Mouse (Mus musculus) CH12.LX (cell line): Measurements from ENCODE around the gene Rsph6a. TPM values are rescaled to one million over a fixed set of nuclear protein-coding genes. Genes with fewer than 3 reads are reported as not detected.
A peak's percentile ranks its signal among the peaks of the same experiment; 100 is the strongest.

ENCODE experiments used
- DNase-seq: peaks from one replicate; pipeline ENCODE4 v3.0.0-alpha.2; 2013; ENCODE audit errors: extremely low read depth
- H3K27ac ChIP-seq: 2 replicates; pipeline ENCODE4 v1.5.1; 2012; ENCODE audit warnings: low read depth, mild to moderate bottlenecking, control low read depth, moderate library complexity; ENCODE audit not compliant: insufficient read depth
- H3K27me3 ChIP-seq: replicated peaks from 2 replicates; pipeline ENCODE3; 2012; ENCODE audit warnings: inconsistent platforms
- H3K36me3 ChIP-seq, 2 experiments: replicated peaks in 1 of 2; 2 replicates each; pipeline versions ENCODE3 to v1.6.1; 2012; ENCODE audit warnings: inconsistent platforms in 1 of 2, low read length in 1 of 2, mild to moderate bottlenecking in 1 of 2, mixed read lengths in 1 of 2, moderate library complexity in 1 of 2; ENCODE audit not compliant: control insufficient read depth in 1 of 2, insufficient read depth in 1 of 2
- H3K4me1 ChIP-seq, 2 experiments: 2 replicates each; pipeline ENCODE4 v1.6.1; 2012; ENCODE audit warnings: inconsistent platforms in 1 of 2, moderate library complexity in 1 of 2; ENCODE audit not compliant: insufficient read depth in 2 of 2, control insufficient read depth in 1 of 2
- H3K4me2 ChIP-seq: 2 replicates; pipeline ENCODE4 v1.6.1; 2012; ENCODE audit warnings: low read depth, mild to moderate bottlenecking, control low read depth; ENCODE audit not compliant: poor library complexity, insufficient read depth, severe bottlenecking
- H3K4me3 ChIP-seq, 3 experiments: fragments of 150-350 bp in 1 of 3; sonication (generic) in 1 of 3; replicated peaks in 1 of 3; 2 replicates each; pipeline versions ENCODE3 to v1.5.1; 2011 to 2012; ENCODE audit warnings: low read depth in 2 of 3, low read length in 2 of 3, mild to moderate bottlenecking in 2 of 3, moderate library complexity in 2 of 3, control low read depth in 1 of 3, improper control_type of control experiment in 1 of 3, inconsistent platforms in 1 of 3, mixed read lengths in 1 of 3; ENCODE audit not compliant: poor library complexity in 1 of 3
- H3K79me2 ChIP-seq: replicated peaks from 2 replicates; pipeline ENCODE4 v1.6.1; 2012; ENCODE audit warnings: mild to moderate bottlenecking, moderate library complexity; ENCODE audit not compliant: control insufficient read depth, poor library complexity, insufficient read depth, severe bottlenecking; ENCODE audit errors: extremely low read depth
- H3K9ac ChIP-seq: 2 replicates; pipeline ENCODE4 v1.6.1; 2012; ENCODE audit warnings: low read depth, mild to moderate bottlenecking, control low read depth, moderate library complexity; ENCODE audit not compliant: insufficient read depth
- H3K9me3 ChIP-seq: replicated peaks from 2 replicates; pipeline ENCODE3; 2012; ENCODE audit warnings: low read length, inconsistent platforms, mixed read lengths
- BHLHE40 ChIP-seq: IDR thresholded peaks from 2 replicates; pipeline ENCODE4 v1.6.1; 2011; ENCODE audit warnings: mild to moderate bottlenecking, low read depth, low read length, improper control_type of control experiment
- CHD1 ChIP-seq: IDR thresholded peaks from 2 replicates; pipeline ENCODE4 v1.6.1; 2012; ENCODE audit warnings: low read depth, low read length, improper control_type of control experiment, inconsistent platforms
- CHD2 ChIP-seq: IDR thresholded peaks from 2 replicates; pipeline ENCODE4 v1.6.1; 2011; ENCODE audit warnings: low read length, improper control_type of control experiment
- CTCF ChIP-seq, 2 experiments: IDR thresholded peaks in 1 of 2; conservative IDR thresholded peaks in 1 of 2; 2 replicates each; pipeline ENCODE4 v1.5.1; 2011 to 2012; ENCODE audit warnings: low read depth in 2 of 2, low read length in 2 of 2, improper control_type of control experiment in 1 of 2, inconsistent platforms in 1 of 2, mild to moderate bottlenecking in 1 of 2, moderate library complexity in 1 of 2
- E2F4 ChIP-seq: IDR thresholded peaks from 2 replicates; pipeline ENCODE4 v1.6.1; 2011; ENCODE audit warnings: low read depth, low read length, improper control_type of control experiment; ENCODE audit not compliant: insufficient replicate concordance
- ELF1 ChIP-seq: IDR thresholded peaks from 2 replicates; pipeline ENCODE4 v1.6.1; 2014; ENCODE audit warnings: low read depth, mild to moderate bottlenecking, inconsistent platforms, low read length, improper control_type of control experiment
- EP300 ChIP-seq: IDR thresholded peaks from 2 replicates; pipeline ENCODE4 v1.6.1; 2011; ENCODE audit warnings: low read length, improper control_type of control experiment
- ETS1 ChIP-seq: conservative IDR thresholded peaks from 2 replicates; pipeline ENCODE4 v1.6.1; 2012; ENCODE audit warnings: low read depth, mild to moderate bottlenecking, inconsistent platforms, low read length, improper control_type of control experiment, moderate library complexity
- GABPA ChIP-seq: IDR thresholded peaks from 2 replicates; pipeline ENCODE4 v1.6.1; 2012; ENCODE audit warnings: low read depth, low read length, improper control_type of control experiment, inconsistent platforms; ENCODE audit not compliant: insufficient replicate concordance
- HCFC1 ChIP-seq: IDR thresholded peaks from 2 replicates; pipeline ENCODE4 v1.6.1; 2012; ENCODE audit warnings: low read depth, mild to moderate bottlenecking, inconsistent platforms, low read length, improper control_type of control experiment
- IRF4 ChIP-seq: IDR thresholded peaks from 2 replicates; pipeline ENCODE4 v1.6.1; 2014; ENCODE audit warnings: low read depth, mild to moderate bottlenecking, inconsistent platforms, low read length, improper control_type of control experiment
- JUN ChIP-seq: IDR thresholded peaks from 2 replicates; pipeline ENCODE4 v1.6.1; 2011; ENCODE audit warnings: low read depth, mild to moderate bottlenecking, low read length, improper control_type of control experiment, moderate library complexity; ENCODE audit not compliant: insufficient read depth
- JUND ChIP-seq: conservative IDR thresholded peaks from 2 replicates; pipeline ENCODE4 v1.6.1; 2011; ENCODE audit warnings: low read depth, low read length, improper control_type of control experiment
- KAT2A ChIP-seq: IDR thresholded peaks from 2 replicates; pipeline ENCODE4 v1.6.1; 2012; ENCODE audit warnings: low read length, improper control_type of control experiment, inconsistent platforms; ENCODE audit not compliant: insufficient replicate concordance
- MAFK ChIP-seq: IDR thresholded peaks from 2 replicates; pipeline ENCODE4 v1.6.1; 2011; ENCODE audit warnings: low read length, improper control_type of control experiment; ENCODE audit not compliant: insufficient replicate concordance
- MAX ChIP-seq: IDR thresholded peaks from 2 replicates; pipeline ENCODE4 v1.6.1; 2011; ENCODE audit warnings: low read length, improper control_type of control experiment
- MAZ ChIP-seq: IDR thresholded peaks from 2 replicates; pipeline ENCODE4 v1.6.1; 2012; ENCODE audit warnings: low read depth, mild to moderate bottlenecking, inconsistent platforms, low read length, improper control_type of control experiment, moderate library complexity
- MEF2A ChIP-seq: IDR thresholded peaks from 2 replicates; pipeline ENCODE4 v1.6.1; 2014; ENCODE audit warnings: low read depth, mild to moderate bottlenecking, inconsistent platforms, low read length, improper control_type of control experiment, borderline replicate concordance
- MXI1 ChIP-seq: IDR thresholded peaks from 2 replicates; pipeline ENCODE4 v1.6.1; 2011; ENCODE audit warnings: mild to moderate bottlenecking, low read depth, low read length, improper control_type of control experiment
- MYC ChIP-seq: IDR thresholded peaks from 2 replicates; pipeline ENCODE4 v1.6.1; 2011; ENCODE audit warnings: low read depth, mild to moderate bottlenecking, improper control_type of control experiment, low read length
- NELFE ChIP-seq: IDR thresholded peaks from 2 replicates; pipeline ENCODE4 v1.6.1; 2011; ENCODE audit warnings: low read depth, low read length, improper control_type of control experiment
- NRF1 ChIP-seq: IDR thresholded peaks from 2 replicates; pipeline ENCODE4 v1.6.1; 2014; ENCODE audit warnings: low read depth, mild to moderate bottlenecking, inconsistent platforms, low read length, improper control_type of control experiment, moderate library complexity
- PAX5 ChIP-seq: IDR thresholded peaks from 2 replicates; pipeline ENCODE4 v1.6.1; 2012; ENCODE audit warnings: low read length, inconsistent platforms, mixed read lengths
- POLR2A ChIP-seq: IDR thresholded peaks from 2 replicates; pipeline ENCODE4 v1.6.1; 2011; ENCODE audit warnings: low read depth, mild to moderate bottlenecking, improper control_type of control experiment, low read length
- POLR2AphosphoS2 ChIP-seq: IDR thresholded peaks from 2 replicates; pipeline ENCODE4 v1.6.1; 2011; ENCODE audit warnings: low read depth, low read length, improper control_type of control experiment
- RAD21 ChIP-seq: IDR thresholded peaks from 2 replicates; pipeline ENCODE4 v1.6.1; 2011; ENCODE audit warnings: low read depth, mild to moderate bottlenecking, low read length, improper control_type of control experiment, moderate library complexity
- RCOR1 ChIP-seq: conservative IDR thresholded peaks from 2 replicates; pipeline ENCODE4 v1.6.1; 2012; ENCODE audit warnings: low read depth, mild to moderate bottlenecking, inconsistent platforms, low read length, improper control_type of control experiment
- SIN3A ChIP-seq: IDR thresholded peaks from 2 replicates; pipeline ENCODE4 v1.6.1; 2012; ENCODE audit warnings: low read length, improper control_type of control experiment, inconsistent platforms
- SMC3 ChIP-seq: IDR thresholded peaks from 2 replicates; pipeline ENCODE4 v1.6.1; 2011; ENCODE audit warnings: low read depth, low read length, improper control_type of control experiment
- TBP ChIP-seq: conservative IDR thresholded peaks from 2 replicates; pipeline ENCODE4 v1.6.1; 2011; ENCODE audit warnings: low read depth, low read length, improper control_type of control experiment
- TCF12 ChIP-seq: IDR thresholded peaks from 2 replicates; pipeline ENCODE4 v1.6.1; 2014; ENCODE audit warnings: low read depth, mild to moderate bottlenecking, inconsistent platforms, low read length, improper control_type of control experiment
- UBTF ChIP-seq: IDR thresholded peaks from 2 replicates; pipeline ENCODE4 v1.6.1; 2012; ENCODE audit warnings: low read depth, mild to moderate bottlenecking, inconsistent platforms, low read length, improper control_type of control experiment, moderate library complexity
- USF1 ChIP-seq: IDR thresholded peaks from 2 replicates; pipeline ENCODE4 v1.6.1; 2014; ENCODE audit warnings: low read depth, mild to moderate bottlenecking, inconsistent platforms, low read length, improper control_type of control experiment
- USF2 ChIP-seq: conservative IDR thresholded peaks from 2 replicates; pipeline ENCODE4 v1.6.1; 2011; ENCODE audit warnings: low read depth, low read length, improper control_type of control experiment
- ZC3H11A ChIP-seq: IDR thresholded peaks from 2 replicates; pipeline ENCODE4 v1.6.1; 2012; ENCODE audit warnings: low read depth, mild to moderate bottlenecking, inconsistent platforms, low read length, improper control_type of control experiment
- ZKSCAN1 ChIP-seq: IDR thresholded peaks from 2 replicates; pipeline ENCODE4 v1.6.1; 2012; ENCODE audit warnings: low read depth, inconsistent platforms, low read length, improper control_type of control experiment, borderline replicate concordance
- ZMIZ1 ChIP-seq: IDR thresholded peaks from 2 replicates; pipeline ENCODE4 v1.6.1; 2012; ENCODE audit warnings: low read depth, mild to moderate bottlenecking, inconsistent platforms, low read length, improper control_type of control experiment
- ZNF384 ChIP-seq: IDR thresholded peaks from 2 replicates; pipeline ENCODE4 v1.6.1; 2012; ENCODE audit warnings: low read depth, low read length, improper control_type of control experiment, inconsistent platforms
- dilution Hi-C: fragments of 300-500 bp; cut with MboI; formaldehyde crosslinking; loops from 2 replicates; pipeline ENCODE4 v1.14.3; 2020; ENCODE audit warnings: low sequenced_read_pairs; ENCODE audit not compliant: extremely low pct_unique_long_range_greater_than_20kb, extremely low pct_ligation_motif_present
- in situ Hi-C: fragments of 300-500 bp; cut with MboI; formaldehyde crosslinking; loops from 3 replicates; pipeline ENCODE4 v1.14.3; 2019; ENCODE audit warnings: low sequenced_read_pairs, low pct_ligation_motif_present, low pct_unique_long_range_greater_than_20kb, mixed read lengths
- polyA plus RNA-seq: library from polyadenylated mRNA; unstranded; fragments of >175 nt; gene quantifications from 2 replicates; pipeline ENCODE4 v1.2.1, GENCODE M21; 2012; ENCODE audit warnings: low read depth; ENCODE audit not compliant: insufficient read length
- total RNA-seq, 2 experiments: library from RNA; depleted of rRNA; stranded (reverse); fragments of 300-350 nt in 1 of 2; fragments of >200 nt in 1 of 2; gene quantifications; 2 replicates each; pipeline ENCODE4 v1.2.3; 2012 to 2014

Rsph6a gene
- total and polyA plus RNA-seq, 3 experiments = 0.25 TPM; not detected in 2

DNA sequence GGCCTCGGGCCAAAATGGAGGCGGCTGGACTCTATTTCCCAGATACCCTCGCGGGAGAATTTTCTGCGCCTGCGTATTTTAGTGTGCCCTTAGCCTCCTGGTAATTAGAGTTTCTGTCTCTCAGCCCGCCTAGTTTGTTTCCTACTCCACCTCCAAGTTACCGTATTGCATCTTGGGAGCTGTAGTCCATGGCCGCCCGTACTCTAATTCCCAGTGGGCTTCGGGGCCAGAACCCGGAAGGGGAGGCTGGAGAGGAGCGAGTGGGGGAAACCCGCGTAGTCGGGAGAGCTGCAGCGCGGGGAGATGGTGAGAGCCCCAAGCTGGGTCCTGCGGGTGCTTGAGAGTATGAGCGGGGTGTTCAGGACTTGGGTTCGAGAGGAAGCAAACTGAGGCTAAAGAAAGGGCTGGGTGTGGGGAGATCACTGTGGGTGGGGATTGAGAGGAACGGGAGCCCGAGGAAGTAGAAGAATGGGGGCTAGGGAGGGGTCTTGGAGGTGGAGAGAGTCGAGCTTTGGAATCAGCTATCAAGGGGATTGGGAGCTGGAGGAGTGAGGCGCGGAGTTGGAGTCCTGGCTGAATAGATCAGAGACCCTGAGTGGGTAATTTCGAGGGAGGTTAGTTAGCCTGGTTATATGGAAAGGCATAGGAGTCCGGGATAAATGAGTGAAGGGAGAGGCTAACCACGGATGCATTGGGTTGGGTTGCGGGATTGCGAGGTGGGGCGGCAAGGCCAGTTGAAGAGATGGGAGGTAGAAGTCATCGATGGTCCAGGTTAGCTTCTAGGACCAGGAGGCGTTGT, 65.3 kb downstream of the Rsph6a start, which contains the start of gene Fbxo46:
Gene Fbxo46, plus strand, starts transcription at position 229 of the 799 bp plus-strand sequence.
- H3K27me3 ChIP-seq = no peaks in the 10 kb centered on the region
- in situ Hi-C loops = no loop called here
- H3K4me2 ChIP-seq = peak within 1 kb of the TSS; percentile 48
- peaks cover 9 to 16% of the 10 kb centered on the region in 2 experiments; a peak in 3 of 4 replicates for H3K4me1 ChIP-seq
- H3K36me3 ChIP-seq = peaks cover 0 to 12% of the 10 kb centered on the region in 2 experiments
- peak; percentile 90 for TF ChIP-seq ZMIZ1
- TF ChIP-seq EP300 = no peak
- TF ChIP-seq ZNF384 = no peak
- no peak for TF ChIP-seq USF1
- peak; percentile 97 for TF ChIP-seq KAT2A
- TF ChIP-seq POLR2AphosphoS2 = peak; percentile 66; the same call in 1 of the 2 replicates
- no peak for TF ChIP-seq SMC3
- no peak for TF ChIP-seq CHD1
- peak; percentile 100 for TF ChIP-seq ELF1
- TF ChIP-seq TBP = no peak
- TF ChIP-seq IRF4 = peak; percentile 39; the same call in 1 of the 2 replicates
- no peak for TF ChIP-seq UBTF
- peak; percentile 85 for TF ChIP-seq NRF1
- peak; percentile 87 for TF ChIP-seq TCF12
- TF ChIP-seq MAFK = no peak
- TF ChIP-seq MXI1 = peak; percentile 70; the same call in 1 of the 2 replicates
- no peak for TF ChIP-seq BHLHE40
- TF ChIP-seq E2F4 = no peak
- no peak for TF ChIP-seq RCOR1
- no peak for TF ChIP-seq JUND
- TF ChIP-seq NELFE = peak; percentile 96
- no peak for TF ChIP-seq ZC3H11A
- no peak for TF ChIP-seq CTCF (conservative IDR thresholded peaks at IDR 0.05 in 1 of 2, IDR thresholded peaks at IDR 0.05 in 1 of 2; ENCODE audit: low read depth in 2 of 2, low read length in 2 of 2)
- TF ChIP-seq JUN = no peak
- no peak for TF ChIP-seq ZKSCAN1
- TF ChIP-seq CHD2 = peak; percentile 64; the same call in 1 of the 2 replicates
- TF ChIP-seq HCFC1 = peak; percentile 100
- no peak for TF ChIP-seq MAX
- peak; percentile 60 for TF ChIP-seq MAZ
- peak; percentile 51; the same call in 1 of the 2 replicates for TF ChIP-seq MYC
- TF ChIP-seq MEF2A = 0 out of 2 replicates have a peak, but pooled peaks have one; percentile 26
- no peak for TF ChIP-seq USF2
- peak; percentile 78; the same call in 1 of the 2 replicates for TF ChIP-seq GABPA
- TF ChIP-seq PAX5 = no peak
- no peak for TF ChIP-seq RAD21
- TF ChIP-seq POLR2A = peak; percentile 98
- TF ChIP-seq ETS1 = no peak
- peak; percentile 91 for TF ChIP-seq SIN3A
- dilution Hi-C loops = no loop called here
- DNase-seq = peak; percentile 99
- peaks cover 21% of the 10 kb centered on the region for H3K79me2 ChIP-seq
- no peak within 1 kb of the TSS for H3K27ac ChIP-seq
- H3K4me3 ChIP-seq = peak within 1 kb of the TSS; percentile 63 to 95 (median 67)
- peak within 1 kb of the TSS; percentile 93 for H3K9ac ChIP-seq
- H3K9me3 ChIP-seq = peaks cover 10% of the 10 kb centered on the region
